Mouse (Mus musculus): ENCODE data around the gene Pdpk1.
"Not testable (repeated sequence)": the region's sequence is repeated elsewhere in the genome, so short reads cannot be mapped to it uniquely, and the experiment has no call there.

Pdpk1 gene

DNA sequence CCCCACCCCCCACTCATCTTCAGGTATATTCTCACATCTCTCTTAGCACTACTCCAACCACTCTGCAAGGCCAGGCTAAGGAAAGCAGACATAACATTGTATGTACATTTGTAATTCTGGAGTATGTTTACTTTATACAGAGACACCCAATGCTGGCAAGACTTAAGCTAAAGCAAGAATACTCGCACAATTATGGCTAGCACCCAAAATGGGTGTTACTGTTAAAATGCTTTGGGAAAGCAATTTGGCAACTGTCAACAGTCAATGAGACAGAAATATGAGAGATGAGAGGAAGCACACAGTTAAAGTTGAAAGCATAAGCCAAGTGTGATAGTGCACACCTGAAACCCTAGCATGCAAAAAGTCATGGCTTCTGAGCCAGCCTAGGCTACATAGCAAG is 39.5 kb downstream of the Pdpk1 start:
- DNase-seq: no peak

DNA sequence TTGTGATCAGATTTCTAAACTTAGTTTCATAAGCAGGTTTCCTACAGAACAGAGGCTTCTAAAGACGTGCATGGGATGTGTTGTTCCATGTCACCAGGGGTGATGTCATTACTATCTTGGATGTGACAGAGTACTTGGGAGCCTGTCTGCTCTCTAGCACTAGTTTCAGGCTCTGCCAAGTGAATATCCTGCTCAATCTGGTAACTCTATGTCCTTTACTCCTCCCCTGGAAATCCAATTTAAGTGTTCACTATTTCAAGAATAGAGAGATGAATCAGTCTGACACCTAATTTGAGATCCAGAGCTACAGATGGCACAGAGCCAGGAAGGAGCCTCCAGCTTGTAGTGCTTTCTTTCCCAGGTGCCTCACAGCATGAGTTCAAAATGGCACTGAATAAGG is 41.8 kb downstream of the Pdpk1 start:
- DNase-seq: no peak

DNA sequence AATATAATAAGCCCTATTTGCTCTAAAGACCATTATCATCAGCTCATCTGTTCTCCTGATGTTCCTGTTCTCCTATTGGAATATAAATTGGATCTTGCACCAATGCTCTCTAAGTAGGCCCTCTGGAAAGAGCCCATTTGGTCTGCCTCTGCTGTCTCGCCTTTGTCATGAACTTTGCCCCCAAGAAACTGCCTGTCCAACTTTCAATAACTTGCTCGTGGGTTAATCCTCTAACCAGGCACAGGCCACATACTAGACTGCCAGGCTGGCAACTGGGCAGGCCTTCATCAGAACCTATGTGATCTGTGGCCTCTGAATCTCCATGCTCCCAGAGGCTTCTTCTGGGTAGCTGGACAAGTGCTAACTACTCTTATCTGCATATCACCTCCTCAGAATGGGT is 45.6 kb downstream of the Pdpk1 start:
- no peak for DNase-seq

DNA sequence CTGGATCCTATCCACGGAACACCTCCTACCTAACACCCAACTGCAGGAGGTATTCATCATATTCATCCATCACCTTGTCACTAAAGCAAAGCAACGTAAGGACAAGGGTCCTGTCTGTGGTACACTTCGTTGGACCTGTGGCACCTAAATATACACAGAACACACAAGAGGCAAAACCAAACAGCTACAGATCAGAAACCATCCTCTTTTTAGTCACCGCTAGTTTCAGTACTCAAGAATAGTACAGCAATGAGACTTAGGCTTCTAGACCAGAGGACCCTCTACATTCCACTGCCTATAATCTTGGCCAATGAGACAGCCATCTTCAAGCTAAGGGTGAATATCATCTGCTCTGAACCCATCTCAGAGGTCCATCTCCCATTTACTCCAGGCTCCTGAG is 52.4 kb downstream of the Pdpk1 start:
- no peak for DNase-seq

DNA sequence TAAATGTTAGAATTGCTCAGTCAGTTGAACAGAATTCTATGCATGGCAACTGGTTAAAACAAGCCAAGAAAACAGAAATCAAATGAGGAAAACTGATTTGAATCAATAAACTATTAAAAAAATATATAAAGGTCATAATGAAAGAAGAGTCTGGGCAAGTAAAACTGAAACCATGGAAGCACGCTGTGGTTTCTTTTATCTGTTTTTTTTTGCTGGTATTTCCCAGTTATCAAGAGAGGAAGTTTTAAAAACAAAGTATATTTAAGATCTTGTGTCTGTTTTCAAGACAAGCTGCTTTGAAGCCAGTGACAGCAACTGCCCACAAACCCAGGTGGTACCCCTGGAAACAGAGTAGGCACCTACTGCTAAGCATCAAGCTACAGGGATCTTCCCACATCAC is 60.1 kb downstream of the Pdpk1 start:
- DNase-seq: no peak

DNA sequence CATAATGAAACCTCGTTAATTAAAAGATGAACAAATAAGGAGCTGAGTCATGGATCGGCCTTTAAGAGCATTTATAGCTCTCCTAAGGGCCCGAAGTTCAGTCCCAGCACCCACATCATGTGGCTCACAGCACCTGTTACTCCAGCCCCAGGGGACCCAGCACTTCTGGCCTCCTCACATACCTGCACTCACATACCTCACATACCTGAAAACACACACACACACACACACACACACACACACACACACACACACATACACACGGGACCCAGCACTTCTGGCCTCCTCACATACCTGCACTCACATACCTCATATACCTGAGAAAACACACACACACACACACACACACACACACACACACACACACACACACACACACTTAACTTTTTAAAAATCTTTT is 64.3 kb downstream of the Pdpk1 start:
- not testable (repeated sequence) for DNase-seq

DNA sequence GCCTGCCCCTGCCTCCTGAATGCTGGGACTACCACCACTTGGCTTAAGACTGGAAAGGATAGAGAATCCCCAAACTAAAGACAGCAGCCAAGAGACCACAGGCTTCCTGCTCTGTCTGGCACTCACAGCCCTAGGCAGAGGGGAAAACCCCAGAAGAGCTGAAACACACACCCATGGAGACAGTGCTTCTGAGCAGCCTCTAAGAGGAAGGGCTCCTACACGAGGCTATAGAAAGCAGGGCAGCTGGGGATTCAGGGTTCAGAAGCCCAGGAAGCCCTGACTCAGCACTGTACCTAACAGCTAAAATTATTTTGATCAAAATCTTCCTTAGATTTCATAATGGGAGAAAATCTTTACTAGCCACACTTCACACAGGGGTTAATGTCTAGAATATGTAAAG is 66.1 kb downstream of the Pdpk1 start:
- DNase-seq: no peak

DNA sequence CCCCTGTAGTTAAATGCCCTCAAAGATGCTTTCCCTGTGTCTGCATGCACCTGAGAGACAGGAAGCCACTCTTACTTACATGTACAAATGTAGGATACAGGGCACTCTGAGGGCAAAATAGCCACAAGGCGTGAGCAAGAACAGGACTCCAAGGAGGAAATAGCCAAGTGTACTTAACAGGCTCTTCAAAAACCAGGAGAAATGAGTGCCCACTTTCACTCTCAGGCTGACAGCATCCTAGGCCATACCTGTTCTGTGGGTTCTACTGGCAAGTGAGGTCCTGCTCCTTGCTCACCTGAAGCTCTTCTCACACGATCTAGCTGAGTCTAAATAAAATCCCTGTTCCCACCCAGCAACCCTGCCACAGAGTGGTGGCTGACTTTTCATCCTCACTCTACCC is 73.6 kb downstream of the Pdpk1 start:
- DNase-seq: no peak

DNA sequence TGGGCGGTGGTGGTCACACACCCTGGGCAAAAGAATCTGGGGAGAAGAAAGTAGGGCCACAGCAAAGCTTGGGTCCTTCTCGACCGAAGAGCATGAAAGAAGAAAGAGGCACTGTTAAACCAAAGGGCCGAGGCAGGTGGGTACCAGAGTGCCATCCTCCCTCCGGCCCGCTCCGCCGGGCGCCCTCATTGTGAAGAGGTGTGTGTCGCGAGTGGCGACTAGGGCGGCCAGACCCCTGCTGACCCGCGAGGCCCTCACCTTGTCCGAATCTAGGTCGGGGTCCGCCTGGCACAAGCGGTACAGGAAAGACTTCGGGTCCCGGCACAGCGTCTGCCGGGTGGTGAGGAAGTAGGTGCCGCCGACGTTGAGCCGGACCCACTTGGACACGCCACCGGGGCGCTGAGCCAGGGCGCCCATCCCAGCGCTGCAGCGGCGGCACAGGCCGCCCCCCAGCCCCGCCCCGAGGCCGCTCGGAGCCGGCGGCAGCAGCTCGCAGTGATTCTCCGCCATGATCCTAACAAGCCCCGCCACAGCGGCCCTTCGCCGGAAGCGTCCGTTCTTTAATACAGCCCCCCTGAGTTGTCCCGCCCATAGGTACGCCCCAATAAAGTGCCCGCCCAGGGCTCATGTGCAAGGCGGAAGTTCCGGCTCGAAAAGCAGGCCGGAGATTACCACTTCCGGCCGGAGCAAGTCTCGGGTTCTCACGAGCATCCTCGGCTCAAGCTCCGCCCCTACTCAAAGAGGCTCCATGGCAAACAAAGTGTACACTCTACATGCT is 77.6 kb downstream of the Pdpk1 start, which contains the start of gene Kctd5:
Kctd5 (minus strand) TSS at position 567 of the 778 bp plus-strand sequence.
- DNase-seq: peak; percentile 89

DNA sequence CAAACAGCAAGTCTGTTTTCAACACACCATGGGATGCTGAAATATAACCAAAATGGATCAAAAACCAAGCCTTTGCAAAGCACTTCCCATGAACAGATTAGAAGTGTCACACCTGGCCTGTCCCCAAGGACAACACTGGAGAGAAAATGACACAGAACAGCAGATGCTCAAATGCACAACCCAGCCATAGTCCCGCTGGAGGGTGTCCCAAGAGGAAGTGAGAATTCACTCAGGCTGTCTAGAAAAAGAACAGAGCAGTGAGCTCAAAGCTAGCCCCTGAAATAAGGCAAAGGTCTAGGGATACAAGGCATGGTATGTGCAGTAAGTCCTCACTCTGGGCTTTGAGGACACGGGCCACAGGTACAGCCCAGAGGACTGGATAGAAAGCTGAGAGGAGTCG is 81.2 kb downstream of the Pdpk1 start:
- no peak for DNase-seq

DNA sequence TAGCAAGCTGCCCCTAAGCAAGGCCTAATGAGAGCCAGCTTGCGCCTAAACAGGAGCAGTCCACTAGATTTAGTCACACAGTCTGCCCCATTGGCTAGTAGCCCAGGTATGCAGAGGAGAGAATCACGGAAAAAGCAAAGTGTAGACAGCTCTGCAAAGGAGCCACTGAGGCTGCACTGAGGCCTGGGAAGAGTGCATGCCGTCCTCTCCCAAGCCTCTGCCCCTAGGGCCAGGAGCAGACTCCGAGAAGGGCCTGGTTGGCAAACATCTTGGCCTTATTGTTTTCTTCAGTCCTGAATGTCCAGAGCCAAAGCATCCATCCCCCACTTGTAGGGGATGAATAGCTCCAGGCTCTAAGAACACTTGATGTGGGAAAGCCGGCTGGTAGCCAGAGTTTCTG is 82.5 kb downstream of the Pdpk1 start:
- no peak for DNase-seq

DNA sequence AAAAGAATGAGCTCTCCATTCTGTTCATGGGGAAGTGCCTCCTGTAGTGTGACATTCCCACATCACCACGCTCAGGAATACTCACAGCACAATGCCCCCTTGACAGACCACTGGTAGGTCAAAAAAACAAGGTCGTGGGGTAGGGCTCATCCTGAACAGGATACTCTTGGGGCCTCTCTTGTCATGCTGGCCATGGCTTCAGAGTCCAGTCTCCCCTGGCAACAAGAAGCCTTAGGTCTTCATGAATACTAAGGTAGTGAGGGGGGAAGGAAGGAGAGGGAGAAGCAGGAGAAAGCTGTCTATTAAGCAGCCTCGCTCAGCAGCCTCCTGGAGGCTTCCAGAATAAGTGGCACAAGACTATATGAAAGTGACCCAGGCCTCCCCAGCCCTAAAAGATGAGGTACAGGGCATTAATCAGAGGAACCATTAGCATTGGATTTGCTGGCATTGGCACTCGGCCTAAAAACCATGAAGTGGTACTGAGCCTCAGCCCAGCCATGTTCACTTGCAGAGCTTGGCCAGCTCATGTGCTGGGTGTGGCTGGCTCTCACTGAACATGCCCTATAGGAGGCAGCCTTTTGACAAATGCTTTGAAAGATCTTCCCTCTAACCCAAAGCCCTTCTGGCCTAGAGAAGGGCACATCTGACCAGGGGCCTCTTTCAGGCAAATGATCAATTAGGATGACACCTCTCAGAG is 88.1 kb downstream of the Pdpk1 start:
- DNase-seq: no peak

DNA sequence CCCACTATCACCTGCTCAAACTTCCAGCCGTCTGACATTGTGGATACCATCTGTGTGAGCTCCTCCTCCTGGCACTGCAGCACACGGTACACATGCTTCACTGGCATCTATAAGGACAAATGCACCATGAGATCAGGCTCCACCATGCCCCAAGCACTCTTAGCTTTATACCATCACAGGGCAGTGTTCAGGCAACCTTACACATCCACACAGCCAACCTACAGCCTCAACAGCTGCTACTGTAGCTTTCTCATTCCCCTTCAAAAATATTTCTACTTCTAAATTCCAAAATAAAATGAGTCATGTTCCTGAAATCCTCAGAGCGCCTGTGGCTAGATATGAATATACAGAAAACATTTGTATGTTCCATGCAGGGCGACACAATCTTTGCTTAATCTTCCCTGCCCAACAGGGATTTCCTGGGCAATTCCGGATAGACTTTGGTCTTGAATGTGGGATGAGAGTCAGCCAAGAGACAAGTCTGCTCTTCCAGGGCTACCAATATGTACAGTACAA is 92.9 kb downstream of the Pdpk1 start:
- no peak for DNase-seq

DNA sequence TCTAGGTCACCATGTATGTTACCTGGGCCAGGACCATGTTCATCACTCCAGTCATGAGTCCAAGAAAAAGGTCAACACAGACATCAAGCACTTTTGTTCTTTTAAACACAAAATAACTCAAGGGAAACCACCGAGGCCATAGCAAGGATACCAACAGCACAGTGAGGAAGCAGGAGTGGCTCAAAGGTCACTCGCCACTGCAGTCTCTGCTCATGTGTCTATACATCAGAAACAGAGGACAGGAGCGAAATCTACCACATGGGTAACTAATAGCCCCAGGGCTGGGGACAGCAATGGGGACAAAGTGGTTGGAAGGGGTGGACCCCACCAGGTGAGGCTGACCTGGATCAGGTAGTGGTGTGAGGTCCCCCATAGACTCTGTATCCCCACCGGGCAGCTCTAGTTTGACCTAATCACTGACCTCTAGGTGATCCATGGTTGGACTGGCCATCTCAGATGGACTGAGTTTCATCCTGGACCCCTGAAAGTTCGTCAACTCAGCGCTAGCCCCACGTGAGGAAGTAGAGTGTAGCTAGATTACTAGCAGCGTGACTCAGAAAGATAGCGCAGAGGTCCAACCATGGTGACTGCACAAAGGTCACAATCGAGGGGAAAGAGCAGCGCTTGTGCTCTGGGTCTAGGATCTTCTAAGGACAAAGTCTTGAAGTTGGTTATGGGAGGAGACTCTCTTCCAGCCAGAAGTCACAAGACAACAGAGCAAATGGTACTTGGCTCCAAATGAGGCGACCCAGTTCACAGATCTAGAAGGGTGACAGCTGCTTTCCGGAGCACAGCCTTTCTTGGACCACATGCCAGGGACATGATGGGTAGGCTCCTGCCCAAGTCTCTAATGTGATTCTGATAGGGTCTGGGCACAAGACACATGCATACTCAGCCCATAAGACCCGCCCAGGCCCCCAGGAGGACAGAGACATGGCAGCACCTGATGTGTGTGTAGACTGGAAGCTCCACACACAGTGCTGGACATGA is 93.8 kb downstream of the Pdpk1 start:
- no peak for DNase-seq

DNA sequence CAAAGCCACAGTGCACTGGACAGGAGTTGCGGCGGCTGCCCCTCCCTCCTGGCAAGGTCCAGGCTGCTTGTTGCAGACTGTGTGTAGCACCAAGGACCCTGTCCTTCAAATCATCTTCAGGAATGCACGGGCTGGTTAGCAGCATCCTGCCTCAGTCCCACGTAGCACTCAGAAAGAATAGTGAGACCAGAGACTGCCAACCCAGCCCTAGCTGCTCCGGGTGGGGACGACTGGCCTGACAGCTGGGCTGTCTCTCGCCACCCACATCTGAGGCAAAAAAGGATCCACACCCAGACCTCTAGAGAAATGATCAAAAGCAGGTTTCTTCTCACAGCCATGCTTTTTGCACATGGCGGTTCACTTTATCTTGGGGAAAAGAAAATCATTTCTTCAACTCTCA is 101.7 kb downstream of the Pdpk1 start:
- no peak for DNase-seq

DNA sequence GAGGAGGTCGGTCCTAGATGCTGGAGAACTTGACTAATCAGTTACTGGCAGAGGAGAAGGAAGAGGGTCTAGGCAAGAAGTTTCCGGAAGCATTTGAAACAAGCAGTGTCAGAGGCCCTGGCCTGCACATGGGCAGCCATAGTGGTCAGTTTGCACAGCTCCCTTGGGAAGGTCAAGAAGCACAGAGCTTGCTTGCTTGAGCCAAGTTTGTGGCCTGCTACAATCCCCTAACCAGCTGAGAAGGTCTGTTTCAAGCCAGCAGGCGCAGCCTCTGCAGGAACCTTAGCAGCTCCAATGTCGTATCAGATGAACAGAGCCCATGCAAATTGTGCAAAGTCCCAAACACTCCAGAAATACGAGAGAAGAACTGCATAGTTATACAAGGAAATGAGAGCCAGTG is 102.7 kb downstream of the Pdpk1 start:
- no peak for DNase-seq

DNA sequence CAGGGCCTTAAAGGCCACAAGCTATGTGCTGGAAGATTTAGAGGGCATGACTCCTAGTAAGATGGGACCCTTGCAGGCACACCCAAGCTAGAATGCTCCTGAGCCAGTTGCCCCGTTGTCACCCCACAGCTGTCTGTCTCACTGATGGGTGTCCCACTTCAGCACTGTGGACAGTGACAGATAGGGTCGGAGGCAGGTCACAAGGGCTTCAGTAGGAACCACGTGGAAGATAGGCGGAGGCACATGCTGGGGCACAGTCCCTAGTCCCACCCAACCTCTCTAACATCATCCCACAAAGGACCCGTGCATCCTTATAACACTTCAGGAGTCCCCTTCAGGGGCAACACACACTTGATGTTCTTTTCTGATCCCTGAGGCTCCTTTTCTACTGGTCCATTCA is 104.7 kb downstream of the Pdpk1 start:
- DNase-seq: no peak

DNA sequence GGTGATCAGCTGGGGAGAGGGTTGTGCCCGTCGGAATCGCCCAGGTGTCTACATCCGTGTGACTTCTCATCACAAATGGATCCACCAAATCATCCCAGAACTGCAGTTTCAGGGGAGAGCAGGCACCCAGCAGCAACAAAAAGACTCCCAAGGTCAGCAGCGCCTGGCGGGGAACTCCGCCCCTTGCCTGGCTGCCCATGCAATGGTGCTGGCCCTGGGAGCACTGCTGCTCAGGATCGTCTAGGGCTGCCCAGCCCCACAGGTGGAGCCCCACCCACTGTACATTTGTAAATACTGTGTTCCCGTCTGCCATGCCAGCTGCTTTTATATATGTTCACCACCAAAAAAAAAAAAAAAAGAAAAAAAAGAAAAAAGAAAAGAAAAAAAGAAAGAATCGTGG is 105.1 kb downstream of the Pdpk1 start:
- DNase-seq: no peak

DNA sequence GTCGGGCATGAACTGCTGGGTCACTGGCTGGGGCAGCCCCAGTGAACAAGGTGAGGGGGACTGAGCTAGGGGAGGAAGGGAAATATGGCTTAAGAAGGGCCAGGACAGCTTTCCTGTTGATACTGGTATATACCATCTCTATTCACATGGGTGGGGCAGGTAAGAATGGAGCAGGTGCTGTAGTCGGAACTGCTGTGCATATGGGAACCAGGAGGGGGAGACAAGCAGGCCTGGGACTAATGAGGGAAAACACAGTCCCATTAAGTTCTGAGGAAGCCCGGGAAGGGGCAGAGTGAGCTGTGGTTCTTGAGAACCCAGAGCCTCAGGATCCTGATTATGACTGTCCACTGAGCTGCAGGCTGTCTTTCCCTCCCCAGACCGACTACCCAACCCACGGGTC is 106.2 kb downstream of the Pdpk1 start:
- no peak for DNase-seq

DNA sequence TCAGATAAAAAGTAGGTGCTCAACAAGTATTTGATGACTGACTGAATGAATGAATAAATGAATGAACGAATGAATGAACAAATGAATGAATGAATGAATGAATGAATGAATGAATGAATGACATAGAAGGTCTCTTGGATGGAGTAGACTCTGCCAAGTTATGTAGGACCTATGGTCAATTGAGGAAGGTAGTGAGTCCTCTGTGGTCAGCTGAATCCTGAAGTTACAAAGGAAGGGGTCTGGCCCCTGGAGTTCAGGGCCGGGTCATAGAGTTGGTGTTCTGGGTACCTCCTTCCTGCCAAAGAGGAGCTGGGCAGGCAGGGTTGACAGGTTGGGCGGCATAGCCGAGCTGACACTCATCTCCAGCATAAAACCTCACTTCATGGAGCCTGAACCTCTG is 112.9 kb downstream of the Pdpk1 start, which contains the start of gene Prss27:
Prss27 (plus strand) TSS at position 301 of the 400 bp plus-strand sequence.
- no peak for DNase-seq

DNA sequence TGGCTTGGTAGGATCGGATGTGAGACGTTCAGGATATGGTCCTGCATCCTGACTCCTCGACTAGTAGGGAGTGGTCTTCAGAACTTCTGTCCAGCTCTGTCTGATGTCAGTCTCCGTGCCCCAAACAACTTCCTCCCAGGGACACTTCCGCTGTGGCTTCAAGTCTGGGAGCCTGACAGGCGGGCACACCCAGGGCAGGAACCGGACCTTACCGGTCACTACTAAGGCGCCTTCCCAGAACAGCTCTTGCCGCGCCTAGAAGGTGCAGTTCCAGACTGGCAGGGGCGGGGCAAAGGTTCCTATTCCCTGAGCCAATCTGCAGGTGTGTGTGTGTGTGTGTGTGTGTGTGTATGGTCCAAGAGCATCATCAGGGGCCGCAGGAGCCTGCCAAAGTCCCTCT is 113.4 kb downstream of the Pdpk1 start:
- no peak for DNase-seq

DNA sequence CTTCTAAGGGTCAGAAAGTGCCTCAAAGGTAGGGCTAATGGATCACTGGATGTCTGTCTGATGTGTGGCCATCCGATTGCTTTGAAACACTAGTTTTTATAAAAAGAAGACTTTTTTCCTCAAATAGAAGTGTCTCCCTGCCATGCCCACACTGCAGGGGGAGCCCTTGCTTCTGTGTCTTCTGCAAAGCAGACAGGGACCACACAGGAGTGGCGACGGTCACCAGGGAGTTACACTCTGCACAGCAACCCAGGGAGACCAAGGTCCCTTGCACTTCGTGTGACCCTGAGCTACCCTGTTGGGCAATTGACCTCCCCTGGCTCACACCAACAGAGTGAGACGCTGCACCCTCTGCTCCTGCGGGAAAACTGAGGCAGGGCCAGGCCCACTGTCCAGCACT is 113.8 kb downstream of the Pdpk1 start:
- DNase-seq: no peak

DNA sequence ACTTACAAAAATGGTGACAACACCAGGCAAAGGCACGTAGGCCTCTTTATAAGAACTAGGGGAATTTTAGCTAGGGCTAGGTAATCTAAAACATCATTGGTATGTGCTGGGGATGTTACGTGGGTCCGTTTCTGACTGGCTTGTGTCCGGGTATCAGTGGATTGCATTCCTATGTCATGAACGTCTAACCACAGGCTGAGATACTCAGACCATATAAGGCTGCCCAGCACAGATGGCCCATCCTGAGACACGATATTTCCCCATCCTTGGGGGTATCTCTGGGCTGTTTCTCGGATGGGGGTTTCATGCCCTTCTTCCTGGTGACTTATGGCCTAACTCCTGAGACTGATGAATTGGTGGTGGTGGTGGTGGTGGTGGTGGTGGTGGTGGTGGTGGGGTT is 115.6 kb downstream of the Pdpk1 start:
- no peak for DNase-seq

Measured in thymus, postnatal 4 days (tissue).